Mouse (Mus musculus) frontal cortex, adult (tissue): ENCODE measurements around the gene Rtl10.
A peak's percentile ranks its signal among the peaks of the same experiment; 100 is the strongest.

Experiments
- ATAC-seq: cut with Nextera tagmentation; 2 replicates; pipeline ENCODE4 v1.9.2; 2017; ENCODE audit warnings: mild to moderate bottlenecking, moderate library complexity, mixed read lengths; ENCODE audit not compliant: low TSS enrichment

The Rtl10 gene

GRCm38 (mm10) chr16:18483839-18484238, 14.9 kb upstream of the Rtl10 start:
- ATAC-seq = no peak

DNA sequence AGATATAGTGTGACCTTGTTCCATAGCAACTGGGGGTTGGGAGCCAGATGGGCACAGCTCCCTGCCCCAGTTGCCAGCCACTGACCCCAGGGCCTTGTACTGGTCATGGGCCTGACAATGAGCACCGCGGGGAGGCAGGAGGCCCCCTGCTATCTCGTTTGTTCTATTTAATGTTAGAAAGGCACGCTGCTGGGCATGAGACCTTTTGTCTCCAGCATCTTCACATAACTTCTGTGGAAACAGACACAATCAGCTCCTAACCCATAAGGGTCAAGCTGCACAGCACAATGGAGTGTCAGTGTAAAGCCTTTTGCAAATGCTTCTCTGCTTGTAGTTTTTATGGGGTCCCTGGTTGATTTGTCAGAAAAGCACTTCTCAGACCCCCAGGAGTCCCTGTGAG, 14.3 kb upstream of the Rtl10 start:
- ATAC-seq = no peak

DNA sequence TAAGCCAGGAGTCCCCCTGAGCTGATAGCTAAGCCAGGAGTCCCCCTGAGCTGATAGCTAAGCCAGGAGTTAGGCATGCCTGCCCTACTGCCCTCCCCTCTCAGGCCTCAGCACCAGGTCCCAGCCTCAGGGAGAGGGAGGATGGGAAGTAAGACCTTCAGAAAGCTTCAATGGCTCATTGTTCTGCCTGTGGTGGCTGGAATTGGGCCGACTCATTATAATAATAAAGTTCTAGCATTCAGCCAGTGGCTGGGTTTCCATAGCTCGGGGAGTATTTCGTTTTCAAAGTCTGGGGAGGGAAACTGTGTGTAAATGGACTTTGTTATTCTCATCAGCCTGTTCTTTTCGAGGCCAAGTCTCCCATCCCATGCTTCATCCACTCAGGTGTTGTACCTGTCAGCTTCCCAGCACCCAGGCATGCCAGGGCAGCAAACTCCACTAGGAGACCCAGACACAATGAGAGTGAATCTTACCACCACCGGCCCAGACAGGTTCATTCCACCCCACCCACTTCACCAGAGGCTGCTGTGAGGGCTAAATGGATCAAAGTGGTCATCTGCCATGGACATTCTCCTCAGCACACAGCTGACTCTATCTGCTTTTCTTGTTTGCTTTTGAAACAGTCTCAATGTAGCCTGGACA, 13.8 kb upstream of the Rtl10 start:
- peak; percentile 59; the same call in 1 of the 2 replicates for ATAC-seq

DNA sequence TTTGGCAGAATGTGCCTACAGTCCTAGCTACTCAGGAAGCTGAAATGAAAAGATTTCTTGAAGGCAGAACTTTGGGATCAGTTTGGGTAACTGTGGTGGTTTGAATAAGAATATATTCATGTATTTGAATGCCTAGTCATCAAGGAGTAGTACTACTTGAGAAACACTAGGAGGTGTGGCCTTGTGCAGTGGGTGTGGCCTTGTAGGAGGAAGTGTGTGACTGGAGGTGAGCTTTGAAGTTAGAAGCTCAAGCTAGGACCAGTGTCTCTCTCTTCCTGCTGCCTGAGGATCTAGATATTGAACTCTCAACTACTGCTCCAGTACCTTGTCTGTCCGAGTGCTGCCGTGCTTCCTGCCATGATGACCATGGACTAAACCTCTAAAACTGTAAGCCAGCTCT, 12.6 kb upstream of the Rtl10 start:
- no peak for ATAC-seq

DNA sequence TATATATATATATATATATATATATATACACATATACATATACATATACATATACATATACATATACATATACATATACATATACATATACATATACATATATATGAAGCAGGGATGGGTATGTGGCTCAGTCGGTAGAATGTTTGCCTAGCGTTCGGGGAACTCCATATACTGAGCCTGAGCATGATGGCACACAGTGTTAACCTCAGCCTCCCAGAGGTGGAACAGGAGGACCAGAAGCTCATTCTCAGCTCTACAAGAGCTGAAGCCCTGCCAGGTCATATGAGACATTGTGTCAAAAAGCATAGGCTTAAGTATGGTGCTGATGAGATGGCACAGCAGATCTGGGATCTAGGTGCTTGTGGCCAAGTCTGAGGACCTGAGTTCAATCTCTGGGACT, 8.4 kb upstream of the Rtl10 start:
- no peak for ATAC-seq

GRCm38 (mm10) chr16:18490894-18491293, 7.8 kb upstream of the Rtl10 start:
- ATAC-seq = no peak

DNA sequence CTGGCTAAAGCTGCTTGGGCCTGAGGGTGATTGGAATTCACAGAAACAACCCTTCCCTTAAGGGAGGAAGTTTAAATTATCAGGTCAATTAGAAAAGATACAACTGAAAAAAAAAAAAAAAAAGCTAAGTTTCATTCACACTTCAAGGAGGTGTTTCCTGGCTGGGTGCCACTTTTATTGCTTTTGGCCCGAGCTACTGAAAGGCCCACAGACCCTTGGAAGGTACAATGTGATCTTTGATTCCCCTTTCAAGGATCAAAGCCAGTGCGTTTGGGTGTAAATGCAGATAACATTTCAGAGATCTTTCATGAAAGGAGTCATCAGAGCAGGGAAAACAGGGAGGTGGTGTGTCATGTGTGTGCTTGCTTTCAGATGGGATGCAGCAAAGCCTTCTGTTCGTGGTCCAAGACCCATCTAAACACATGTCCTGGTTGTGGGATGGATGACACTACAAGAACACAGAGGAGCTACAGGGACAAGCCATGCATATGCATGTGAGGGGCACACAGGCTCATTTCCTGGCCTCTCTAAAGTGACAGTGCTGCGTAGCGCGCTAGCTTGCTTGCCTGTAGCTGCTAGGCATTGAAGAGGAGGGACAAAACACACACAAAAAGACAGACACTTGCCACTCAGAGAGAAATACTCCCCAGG, 711 bp upstream of the Rtl10 start:
- ATAC-seq = peak; percentile 75

DNA sequence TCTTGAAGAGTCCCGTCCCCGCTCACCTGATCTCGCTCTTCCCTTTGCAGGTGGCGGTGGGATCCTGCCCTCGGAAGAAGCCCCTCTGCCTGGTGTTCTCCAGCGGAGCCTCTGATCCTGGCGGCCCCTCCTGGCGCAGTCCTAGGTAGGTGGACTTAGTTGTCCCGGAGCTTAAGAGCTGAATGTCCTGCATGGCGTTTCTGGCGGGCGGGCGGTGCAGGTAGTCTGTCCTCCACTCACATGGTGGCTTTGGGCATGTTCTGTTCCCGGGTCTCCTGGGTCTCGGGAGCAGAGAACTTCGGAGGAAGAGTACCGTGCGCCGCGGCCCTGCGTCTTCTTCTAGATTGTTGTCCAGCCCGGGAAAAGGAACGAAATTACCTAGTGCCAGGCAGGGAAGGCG, 295 bp downstream of the Rtl10 start:
- ATAC-seq = no peak; the same call in 1 of the 2 replicates

- ATAC-seq = no peak
These were observed 2.8 kb downstream of the Rtl10 start for GRCm38 (mm10) chr16:18501531-18501930.

DNA sequence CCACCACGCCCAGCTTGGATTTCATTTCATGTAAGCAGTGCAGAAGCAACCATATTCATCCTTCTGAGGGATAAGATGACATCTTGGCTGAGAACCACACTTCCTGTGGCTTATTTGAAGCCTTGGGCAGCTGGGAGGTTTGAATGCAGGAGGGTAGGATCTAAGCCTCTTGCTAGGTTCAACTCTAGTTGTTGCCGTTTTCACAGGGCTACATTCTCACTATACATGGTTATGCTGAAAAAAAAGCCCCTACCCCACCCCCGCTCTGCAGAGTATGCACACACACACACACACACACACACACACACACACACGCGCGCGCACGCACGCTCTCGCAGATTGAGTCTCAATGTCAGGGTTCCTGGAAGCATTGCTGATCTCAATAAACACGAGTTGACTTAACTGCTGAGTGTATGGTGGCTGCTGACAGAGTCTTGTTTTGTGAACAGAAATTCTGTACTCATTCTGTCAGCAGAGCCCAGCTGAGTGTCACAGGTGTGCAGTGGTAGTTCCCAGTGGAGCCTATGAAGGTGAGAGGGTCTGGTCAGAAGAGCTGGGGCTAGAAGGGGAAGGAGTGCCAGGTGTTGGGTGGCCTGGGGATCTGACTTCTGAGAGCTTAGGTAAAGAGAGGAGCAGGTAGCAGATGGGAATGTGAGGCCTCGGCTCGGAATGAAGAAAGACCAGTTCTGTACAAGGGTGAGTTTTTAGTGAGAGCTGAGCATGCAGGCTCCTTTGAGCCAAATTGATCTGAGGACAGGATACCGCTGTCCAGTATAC, 5.1 kb downstream of the Rtl10 start:
- no peak for ATAC-seq

- ATAC-seq = no peak
These were observed 8.0 kb downstream of the Rtl10 start for GRCm38 (mm10) chr16:18506524-18507199.

- ATAC-seq = no peak
These were observed 8.5 kb downstream of the Rtl10 start for GRCm38 (mm10) chr16:18507200-18507549.

DNA sequence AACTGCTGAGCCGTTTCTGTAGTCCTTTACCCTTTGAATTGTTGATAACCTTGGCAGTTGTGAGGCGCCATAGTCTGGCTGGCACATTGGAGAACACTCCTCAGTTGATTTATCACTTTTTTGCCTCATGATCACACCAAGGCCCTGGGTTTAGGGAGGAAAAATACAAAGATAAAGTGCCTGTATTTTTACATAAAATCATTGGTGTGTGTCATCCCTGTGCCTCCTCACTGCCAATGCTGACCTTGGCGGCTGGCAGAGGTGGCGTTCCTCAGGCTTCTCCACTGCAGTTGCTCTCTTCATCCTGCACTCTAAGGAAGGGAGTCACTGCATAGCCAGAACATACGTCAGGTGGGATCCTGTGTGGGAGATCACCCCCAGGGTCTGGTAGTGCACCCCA, 13.0 kb downstream of the Rtl10 start:
- no peak for ATAC-seq

DNA sequence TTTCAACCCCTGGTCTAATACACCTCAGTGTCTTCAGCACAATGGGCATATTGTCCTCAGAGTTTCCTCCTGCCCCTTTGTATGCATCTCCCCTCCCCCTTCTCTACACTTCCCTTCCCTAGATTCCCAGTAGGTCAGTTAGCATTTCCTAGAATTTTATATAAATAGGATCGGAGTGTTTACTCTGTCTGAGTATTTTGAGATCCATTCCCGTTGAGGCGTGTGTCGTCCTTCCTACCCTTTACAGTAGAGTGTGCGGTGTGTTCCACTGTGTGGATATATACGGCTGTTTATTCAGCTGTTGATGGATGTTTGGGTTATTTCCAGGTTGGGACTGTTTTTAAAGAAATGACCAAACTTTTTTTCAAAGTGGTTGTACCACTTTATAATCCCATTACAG, 14.8 kb downstream of the Rtl10 start:
- no peak for ATAC-seq

GRCm38 (mm10) chr16:18518091-18518490, 19.4 kb downstream of the Rtl10 start:
- peak; percentile 80 for ATAC-seq

- no peak for ATAC-seq
These were observed 25.0 kb downstream of the Rtl10 start for GRCm38 (mm10) chr16:18523563-18524245.

GRCm38 (mm10) chr16:18528656-18529055, 30.0 kb downstream of the Rtl10 start:
- no peak for ATAC-seq

GRCm38 (mm10) chr16:18533061-18533460, 34.4 kb downstream of the Rtl10 start:
- peak; percentile 100 for ATAC-seq

- no peak for ATAC-seq
These were observed 38.8 kb downstream of the Rtl10 start for GRCm38 (mm10) chr16:18537407-18537990.

DNA sequence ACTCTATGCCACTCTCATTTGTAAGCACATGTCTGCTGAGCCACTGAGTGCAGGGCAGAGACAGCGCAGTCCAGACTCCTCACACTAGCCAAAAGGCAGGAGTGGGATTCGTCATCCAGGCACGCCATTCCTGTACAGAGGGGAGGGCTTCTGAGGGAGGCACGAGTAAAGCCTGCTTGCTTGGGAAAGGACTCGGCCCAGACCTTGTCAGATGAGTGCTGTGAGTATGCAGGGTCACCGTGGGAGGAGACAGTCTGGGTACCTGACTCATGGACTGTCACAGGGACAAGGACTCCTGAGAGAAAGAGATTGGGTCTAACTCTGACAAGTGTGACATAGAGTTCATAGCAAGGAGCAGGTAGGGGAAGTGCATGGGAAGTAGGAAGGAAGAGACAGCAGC, 40.6 kb downstream of the Rtl10 start:
- ATAC-seq = no peak

DNA sequence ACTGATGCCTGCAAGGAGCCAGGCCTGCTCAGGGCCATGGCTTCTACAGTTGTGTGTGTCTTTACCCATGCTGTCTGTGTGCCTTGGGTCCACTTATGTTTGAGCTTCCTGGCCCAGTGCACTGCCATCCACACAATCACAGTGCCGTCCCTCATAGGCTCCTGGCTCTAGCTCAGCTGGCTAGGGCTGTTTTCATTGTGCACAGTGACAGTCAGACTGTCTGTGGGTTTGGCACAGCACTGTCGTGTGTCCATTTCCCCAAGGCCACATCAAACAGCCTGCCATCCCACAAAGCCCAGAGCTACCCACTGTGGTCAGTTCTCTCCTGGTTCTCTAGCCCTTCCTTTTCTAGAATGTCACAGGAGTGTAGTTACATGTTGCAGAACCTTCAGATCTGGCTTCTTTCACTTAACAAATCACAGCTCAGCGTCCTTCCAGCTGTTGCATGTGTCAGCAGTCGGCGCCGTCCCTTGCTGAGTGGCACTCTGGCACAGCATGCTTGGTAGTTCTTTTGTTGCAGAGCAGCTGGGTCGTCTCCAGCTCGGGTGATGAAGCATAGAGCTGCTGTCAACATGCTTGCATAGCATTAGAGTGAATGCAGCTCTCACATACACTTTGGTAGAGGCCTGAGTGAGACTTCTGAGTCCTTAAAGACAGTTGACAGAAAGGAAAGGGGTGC, 44.6 kb downstream of the Rtl10 start:
- peak; percentile 52 for ATAC-seq
